Mouse (Mus musculus): ENCODE data around the gene Klhl29. TPM values are rescaled to one million over a fixed set of nuclear protein-coding genes. Genes with fewer than 3 reads are reported as not detected.

Klhl29 gene
- polyA plus RNA-seq, 1 experiment from 2014 or later, result 4.0 TPM

- H3K9me3 ChIP-seq (replicated peaks; ENCODE audit: control insufficient read depth, low read length, poor library complexity, severe bottlenecking), result no peaks in the 10 kb centered on the region
- WGBS, result 65% methylated on average over 6 of the region's 6 CpGs
- no peaks in the 10 kb centered on the region for H3K4me1 ChIP-seq (ENCODE audit: control insufficient read depth, insufficient read depth, low read length)
- peak overlapping the region; percentile 24; the same call in 1 of the 2 replicates for H3K27ac ChIP-seq (ENCODE audit: low read length)
- no peaks in the 10 kb centered on the region for H3K27me3 ChIP-seq (ENCODE audit: control insufficient read depth, insufficient read depth, low read depth, low read length)
- no peak overlapping the region for H3K4me2 ChIP-seq (ENCODE audit: low read length)
- ATAC-seq, result peak; percentile 49
- no peaks in the 10 kb centered on the region for H3K36me3 ChIP-seq (ENCODE audit: control insufficient read depth, insufficient read depth, low read length)
- H3K4me3 ChIP-seq (ENCODE audit: low read depth, low read length), result no peak overlapping the region
- no peak overlapping the region for H3K9ac ChIP-seq (ENCODE audit: low read depth, low read length)
Observed at GRCm38 (mm10) chr12:5108613-5109012, 266.9 kb downstream of the Klhl29 start.

GRCm38 (mm10) chr12:5107795-5108194 lies 267.7 kb downstream of the Klhl29 start:
- WGBS, result 71% methylated on average over 2 of the region's 2 CpGs
- Histone ChIP-seq H3K4me3 (ENCODE audit: low read depth, low read length) (no peak overlapping the region), H3K9ac (ENCODE audit: low read depth, low read length) (no peak overlapping the region), H3K36me3 (ENCODE audit: control insufficient read depth, insufficient read depth, low read length) (no peaks in the 10 kb centered on the region), H3K4me1 (ENCODE audit: control insufficient read depth, insufficient read depth, low read length) (no peaks in the 10 kb centered on the region), H3K27me3 (ENCODE audit: control insufficient read depth, insufficient read depth, low read depth, low read length) (no peaks in the 10 kb centered on the region), H3K27ac (ENCODE audit: low read length) (no peak overlapping the region), H3K4me2 (ENCODE audit: low read length) (no peak overlapping the region), H3K9me3 (replicated peaks; ENCODE audit: control insufficient read depth, low read length, poor library complexity, severe bottlenecking) (no peaks in the 10 kb centered on the region)
- ATAC-seq, result no peak

GRCm38 (mm10) chr12:5104422-5105052 lies 270.9 kb downstream of the Klhl29 start:
- H3K27me3 ChIP-seq (ENCODE audit: control insufficient read depth, insufficient read depth, low read depth, low read length), result no peaks in the 10 kb centered on the region
- WGBS, result 90% methylated on average over 9 of the region's 9 CpGs

GRCm38 (mm10) chr12:5101411-5102024 lies 274.0 kb downstream of the Klhl29 start:
- Histone ChIP-seq H3K27ac (ENCODE audit: low read length) (no peak overlapping the region), H3K9ac (ENCODE audit: low read depth, low read length) (0 out of 2 replicates have a peak overlapping the region, but pooled peaks have one; percentile 24), H3K36me3 (ENCODE audit: control insufficient read depth, insufficient read depth, low read length) (peaks cover 7% of the 10 kb centered on the region), H3K4me1 (ENCODE audit: control insufficient read depth, insufficient read depth, low read length) (peaks cover 2% of the 10 kb centered on the region; the same call in 1 of the 2 replicates), H3K4me3 (ENCODE audit: low read depth, low read length) (no peak overlapping the region), H3K9me3 (replicated peaks; ENCODE audit: control insufficient read depth, low read length, poor library complexity, severe bottlenecking) (no peaks in the 10 kb centered on the region), H3K27me3 (ENCODE audit: control insufficient read depth, insufficient read depth, low read depth, low read length) (no peaks in the 10 kb centered on the region), H3K4me2 (ENCODE audit: low read length) (no peak overlapping the region)
- ATAC-seq, result no peak
- WGBS, result 65% methylated on average over 13 of the region's 13 CpGs

More at GRCm38 (mm10) chr12:5104422-5105052, 270.9 kb downstream of the Klhl29 start:
- Histone ChIP-seq H3K36me3 (ENCODE audit: control insufficient read depth, insufficient read depth, low read length) (no peaks in the 10 kb centered on the region), H3K4me2 (ENCODE audit: low read length) (no peak overlapping the region), H3K9me3 (replicated peaks; ENCODE audit: control insufficient read depth, low read length, poor library complexity, severe bottlenecking) (no peaks in the 10 kb centered on the region), H3K9ac (ENCODE audit: low read depth, low read length) (no peak overlapping the region), H3K27ac (ENCODE audit: low read length) (no peak overlapping the region), H3K4me3 (ENCODE audit: low read depth, low read length) (no peak overlapping the region), H3K4me1 (ENCODE audit: control insufficient read depth, insufficient read depth, low read length) (peaks cover 2% of the 10 kb centered on the region; the same call in 1 of the 2 replicates)
- no peak for ATAC-seq

GRCm38 (mm10) chr12:5099572-5099971 lies 275.9 kb downstream of the Klhl29 start:
- Histone ChIP-seq H3K27ac (ENCODE audit: low read length) (no peak overlapping the region), H3K4me1 (ENCODE audit: control insufficient read depth, insufficient read depth, low read length) (peaks cover 2% of the 10 kb centered on the region; the same call in 1 of the 2 replicates), H3K27me3 (ENCODE audit: control insufficient read depth, insufficient read depth, low read depth, low read length) (no peaks in the 10 kb centered on the region), H3K4me3 (ENCODE audit: low read depth, low read length) (no peak overlapping the region), H3K4me2 (ENCODE audit: low read length) (no peak overlapping the region), H3K36me3 (ENCODE audit: control insufficient read depth, insufficient read depth, low read length) (peaks cover 10% of the 10 kb centered on the region), H3K9me3 (replicated peaks; ENCODE audit: control insufficient read depth, low read length, poor library complexity, severe bottlenecking) (no peaks in the 10 kb centered on the region), H3K9ac (ENCODE audit: low read depth, low read length) (no peak overlapping the region)
- no peak for ATAC-seq
- WGBS, result 85% methylated on average over 9 of the region's 9 CpGs

- peak; percentile 63 for ATAC-seq
- H3K36me3 ChIP-seq (ENCODE audit: control insufficient read depth, insufficient read depth, low read length), result peaks cover 16% of the 10 kb centered on the region
- no peaks in the 10 kb centered on the region for H3K27me3 ChIP-seq (ENCODE audit: control insufficient read depth, insufficient read depth, low read depth, low read length)
- peak overlapping the region; percentile 77 for H3K27ac ChIP-seq (ENCODE audit: low read length)
- peaks cover 10% of the 10 kb centered on the region for H3K4me1 ChIP-seq (ENCODE audit: control insufficient read depth, insufficient read depth, low read length)
- no peak overlapping the region for H3K9ac ChIP-seq (ENCODE audit: low read depth, low read length)
- no peaks in the 10 kb centered on the region for H3K9me3 ChIP-seq (replicated peaks; ENCODE audit: control insufficient read depth, low read length, poor library complexity, severe bottlenecking)
- no peak overlapping the region for H3K4me2 ChIP-seq (ENCODE audit: low read length)
- no peak overlapping the region for H3K4me3 ChIP-seq (ENCODE audit: low read depth, low read length)
- 13% methylated on average over 1 of the region's 1 CpGs for WGBS
Observed at GRCm38 (mm10) chr12:5088639-5089038, 286.8 kb downstream of the Klhl29 start.

GRCm38 (mm10) chr12:5087787-5088519 lies 287.5 kb downstream of the Klhl29 start:
- ATAC-seq, result peak; percentile 83
- WGBS, result 28% methylated on average over 10 of the region's 10 CpGs
- H3K4me3 ChIP-seq (ENCODE audit: low read depth, low read length), result no peak overlapping the region

GRCm38 (mm10) chr12:5084714-5085113 lies 290.8 kb downstream of the Klhl29 start:
- no peak overlapping the region for H3K4me2 ChIP-seq (ENCODE audit: low read length)
- ATAC-seq, result no peak
- no peak overlapping the region for H3K4me3 ChIP-seq (ENCODE audit: low read depth, low read length)
- WGBS, result 97% methylated on average over 5 of the region's 5 CpGs
- no peaks in the 10 kb centered on the region for H3K9me3 ChIP-seq (replicated peaks; ENCODE audit: control insufficient read depth, low read length, poor library complexity, severe bottlenecking)
- H3K27ac ChIP-seq (ENCODE audit: low read length), result no peak overlapping the region
- H3K36me3 ChIP-seq (ENCODE audit: control insufficient read depth, insufficient read depth, low read length), result peaks cover 20% of the 10 kb centered on the region
- peaks cover 10% of the 10 kb centered on the region for H3K4me1 ChIP-seq (ENCODE audit: control insufficient read depth, insufficient read depth, low read length)
- H3K27me3 ChIP-seq (ENCODE audit: control insufficient read depth, insufficient read depth, low read depth, low read length), result no peaks in the 10 kb centered on the region
- H3K9ac ChIP-seq (ENCODE audit: low read depth, low read length), result no peak overlapping the region

More at GRCm38 (mm10) chr12:5087787-5088519, 287.5 kb downstream of the Klhl29 start:
- H3K36me3 ChIP-seq (ENCODE audit: control insufficient read depth, insufficient read depth, low read length), result peaks cover 18% of the 10 kb centered on the region
- no peak overlapping the region for H3K4me2 ChIP-seq (ENCODE audit: low read length)
- H3K27ac ChIP-seq (ENCODE audit: low read length), result peak overlapping the region; percentile 68
- H3K27me3 ChIP-seq (ENCODE audit: control insufficient read depth, insufficient read depth, low read depth, low read length), result no peaks in the 10 kb centered on the region
- peaks cover 10% of the 10 kb centered on the region for H3K4me1 ChIP-seq (ENCODE audit: control insufficient read depth, insufficient read depth, low read length)
- H3K9ac ChIP-seq (ENCODE audit: low read depth, low read length), result no peak overlapping the region
- no peaks in the 10 kb centered on the region for H3K9me3 ChIP-seq (replicated peaks; ENCODE audit: control insufficient read depth, low read length, poor library complexity, severe bottlenecking)

GRCm38 (mm10) chr12:5081480-5081879 lies 294.0 kb downstream of the Klhl29 start:
- H3K4me2 ChIP-seq (ENCODE audit: low read length), result no peak overlapping the region
- H3K9ac ChIP-seq (ENCODE audit: low read depth, low read length), result no peak overlapping the region
- no peak overlapping the region for H3K27ac ChIP-seq (ENCODE audit: low read length)
- no peaks in the 10 kb centered on the region for H3K27me3 ChIP-seq (ENCODE audit: control insufficient read depth, insufficient read depth, low read depth, low read length)
- WGBS, result 88% methylated on average over 4 of the region's 4 CpGs
- H3K4me3 ChIP-seq (ENCODE audit: low read depth, low read length), result no peak overlapping the region
- H3K4me1 ChIP-seq (ENCODE audit: control insufficient read depth, insufficient read depth, low read length), result no peaks in the 10 kb centered on the region
- peaks cover 20% of the 10 kb centered on the region for H3K36me3 ChIP-seq (ENCODE audit: control insufficient read depth, insufficient read depth, low read length)
- no peaks in the 10 kb centered on the region for H3K9me3 ChIP-seq (replicated peaks; ENCODE audit: control insufficient read depth, low read length, poor library complexity, severe bottlenecking)
- no peak for ATAC-seq
